In the genomic region with DNA sequence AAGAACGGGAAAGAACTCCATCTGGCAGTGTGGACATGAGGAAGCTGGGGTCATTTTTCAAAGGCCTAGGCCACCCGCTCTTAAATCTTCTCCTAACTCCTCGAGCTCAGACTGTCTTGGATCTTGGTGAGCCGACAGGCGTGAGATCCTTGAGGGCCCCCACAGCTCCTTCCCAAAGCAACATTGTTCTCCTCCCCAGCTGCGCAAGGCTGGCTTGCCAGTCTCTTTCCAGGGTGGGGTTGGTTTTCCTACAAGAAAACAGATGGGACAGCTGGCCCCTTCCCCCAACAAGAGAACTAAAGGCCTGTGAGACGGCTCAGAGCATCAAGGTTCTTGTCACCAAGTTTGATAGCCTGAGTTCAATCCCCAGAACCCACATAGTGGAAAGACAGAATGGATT, we compare ENCODE assay signal across 12 mouse cellular contexts.
DNase-seq lines count a peak whose midpoint lies in the region; ATAC-seq and TF ChIP-seq lines count a peak whose summit lies in the region.
"Had no signal": no experiment of that assay in that cellular context is flagged by ENCODE, and none has a peak within 500 bp of the region (broad histone marks: within the 10 kb centered on the region; RNA-seq: fewer than 3 reads in every experiment).

No protein-coding gene starts in this region.

- no peak overlapping the region for H3K9ac ChIP-seq in heart, embryonic 12.5 days
- H3K9ac ChIP-seq in embryonic facial prominence, embryonic 15.5 days = no peak overlapping the region
- H3K9ac ChIP-seq in forebrain, postnatal 0 days = no peak overlapping the region
- H3K9ac ChIP-seq: midbrain, embryonic 12.5 days; neural tube, embryonic 13.5 days had no signal

- ATAC-seq in heart, embryonic 12.5 days (ENCODE audit: insufficient number of reproducible peaks, low FRiP score) = no peak
- no peak; the same call in 1 of the 2 replicates for ATAC-seq in embryonic facial prominence, embryonic 15.5 days (ENCODE audit: insufficient number of reproducible peaks, low FRiP score, low TSS enrichment, low read depth)
- no peak for ATAC-seq in forebrain, postnatal 0 days

- H3K4me3 ChIP-seq in heart, embryonic 12.5 days = no peak overlapping the region
- no peak overlapping the region for H3K4me3 ChIP-seq in embryonic facial prominence, embryonic 15.5 days (replicated peaks)
- no peak overlapping the region for H3K4me3 ChIP-seq in forebrain, postnatal 0 days (ENCODE audit: low read depth, low read length)
- H3K4me3 ChIP-seq: layer of hippocampus, adult 2 months; midbrain, embryonic 12.5 days; neural tube, embryonic 13.5 days had no signal

- DNase-seq in heart, adult 9 months (ENCODE audit: low spot score in 2 of 2) = peak; percentile 37 to 40
- peak; percentile 27 for DNase-seq in embryo, embryonic 10 days (ENCODE audit: low spot score)
- peak; percentile 46 for DNase-seq in kidney, postnatal 14 days
- DNase-seq in cerebellum, postnatal 4 days (ENCODE audit: low spot score in 2 of 2) = no peak
- DNase-seq in ovary, adult 18-20 months (ENCODE audit: low spot score) = no peak
- DNase-seq in forebrain, postnatal 0 days = no peak
- DNase-seq: cerebellum, postnatal 36 days had no signal

- no peak for TF ChIP-seq CTCF in forebrain, postnatal 0 days (IDR thresholded peaks at IDR 0.05; ENCODE audit: low read depth)

- H3K4me1 ChIP-seq in heart, embryonic 12.5 days (replicated peaks) = peaks cover 31% of the 10 kb centered on the region
- peaks cover 35% of the 10 kb centered on the region for H3K4me1 ChIP-seq in embryonic facial prominence, embryonic 15.5 days
- H3K4me1 ChIP-seq in forebrain, postnatal 0 days (ENCODE audit: insufficient read depth) = no peaks in the 10 kb centered on the region
- H3K4me1 ChIP-seq: midbrain, embryonic 12.5 days had no signal

- no peaks in the 10 kb centered on the region for H3K27me3 ChIP-seq in heart, embryonic 12.5 days (replicated peaks)
- H3K27me3 ChIP-seq in embryonic facial prominence, embryonic 15.5 days = no peaks in the 10 kb centered on the region
- H3K27me3 ChIP-seq in forebrain, postnatal 0 days (ENCODE audit: insufficient read depth, low read length) = no peaks in the 10 kb centered on the region
- H3K27me3 ChIP-seq: midbrain, embryonic 12.5 days; neural tube, embryonic 13.5 days had no signal

- WGBS in heart, embryonic 12.5 days = 62% methylated on average over 7 of the region's 7 CpGs
- 50% methylated on average over 7 of the region's 7 CpGs for WGBS in embryonic facial prominence, embryonic 15.5 days
- WGBS in forebrain, postnatal 0 days = 82% methylated on average over 7 of the region's 7 CpGs

- H3K9me3 ChIP-seq in heart, embryonic 12.5 days (replicated peaks) = no peaks in the 10 kb centered on the region
- no peaks in the 10 kb centered on the region for H3K9me3 ChIP-seq in embryonic facial prominence, embryonic 15.5 days (replicated peaks)
- H3K9me3 ChIP-seq in forebrain, postnatal 0 days (ENCODE audit: low read length) = no peaks in the 10 kb centered on the region
- H3K9me3 ChIP-seq: midbrain, embryonic 12.5 days; neural tube, embryonic 13.5 days had no signal

- no peak overlapping the region for H3K4me2 ChIP-seq in heart, embryonic 12.5 days
- no peak overlapping the region for H3K4me2 ChIP-seq in embryonic facial prominence, embryonic 15.5 days (replicated peaks)
- no peak overlapping the region for H3K4me2 ChIP-seq in forebrain, postnatal 0 days (ENCODE audit: low read depth)
- H3K4me2 ChIP-seq: midbrain, embryonic 12.5 days; neural tube, embryonic 13.5 days had no signal

- H3K36me3 ChIP-seq in heart, embryonic 12.5 days = no peaks in the 10 kb centered on the region
- no peaks in the 10 kb centered on the region for H3K36me3 ChIP-seq in embryonic facial prominence, embryonic 15.5 days
- no peaks in the 10 kb centered on the region for H3K36me3 ChIP-seq in forebrain, postnatal 0 days (ENCODE audit: insufficient read depth)
- H3K36me3 ChIP-seq: midbrain, embryonic 12.5 days; neural tube, embryonic 13.5 days had no signal

- no peak overlapping the region for H3K27ac ChIP-seq in heart, embryonic 12.5 days (ENCODE audit: poor library complexity, severe bottlenecking)
- H3K27ac ChIP-seq in embryonic facial prominence, embryonic 15.5 days (replicated peaks) = peak overlapping the region; percentile 31
- H3K27ac ChIP-seq in forebrain, postnatal 0 days (ENCODE audit: low read depth, low read length) = no peak overlapping the region
- H3K27ac ChIP-seq: layer of hippocampus, adult 2 months; midbrain, embryonic 12.5 days had no signal

Comparison
In these comparisons a context has a peak if more than half of its experiments do, and no peak if none do; other contexts are left out.
1. DNase-seq: peak in heart, adult 9 months (2 of 2), embryo, embryonic 10 days (single experiment) and kidney, postnatal 14 days (single experiment); none in cerebellum, postnatal 4 days (0 of 2), ovary, adult 18-20 months (single experiment) and forebrain, postnatal 0 days (single experiment).